Mouse (Mus musculus) macrophage (primary cell): ENCODE data around the gene Evpl. TPM values are rescaled to one million over a fixed set of nuclear protein-coding genes. Genes with fewer than 3 reads are reported as not detected.
"Not testable (repeated sequence)": the region's sequence is repeated elsewhere in the genome, so short reads cannot be mapped to it uniquely, and the experiment has no call there.

Experiments
- H3K27ac ChIP-seq: fragments of 350-480 bp; formaldehyde crosslinking; 2 replicates; pipeline ENCODE4 v1.9.0; 2021
- H3K36me3 ChIP-seq: fragments of 350-480 bp; formaldehyde crosslinking; 2 replicates; pipeline ENCODE4 v1.9.0; 2021; ENCODE audit errors: inconsistent target
- H3K4me3 ChIP-seq: fragments of 350-480 bp; formaldehyde crosslinking; 2 replicates; pipeline ENCODE4 v1.9.0; 2021; ENCODE audit errors: inconsistent target
- H3K79me2 ChIP-seq: fragments of 350-480 bp; formaldehyde crosslinking; 2 replicates; pipeline ENCODE4 v1.9.0; 2021; ENCODE audit errors: inconsistent target
- WGBS: methylation state at CpG from one replicate; pipeline ENCODE4 v1.1.7; 2026; ENCODE audit warnings: inconsistent platforms; ENCODE audit not compliant: missing documents; 5-methylcytosine and 5-hydroxymethylcytosine counted together
- polyA plus RNA-seq: library from polyadenylated mRNA; stranded (reverse); fragments of 250-400 nt; gene quantifications from 3 replicates; pipeline ENCODE4 v1.2.4, GENCODE M21; 2018; ENCODE audit warnings: inconsistent platforms
- total RNA-seq, 78 experiments: library from RNA; depleted of rRNA; stranded (reverse); fragments of 250-400 nt; gene quantifications; 1 replicate in 9 of 78; 2 replicates in 24 of 78; 3 replicates in 43 of 78; 4 replicates in 2 of 78; pipeline ENCODE4 v1.2.4; 2018; ENCODE audit warnings: inconsistent platforms in 56 of 78

Gene Evpl
- total RNA-seq (2018; cell fraction: chromatin; rRNA removed), result under 1 TPM in 8 of 26 experiments, not detected in 18; 0.12 to 0.41 (median 0.21) TPM
- under 1 TPM in 3 of 26 experiments, not detected in 23; 0.03 to 0.04 (median 0.04) TPM for total RNA-seq (2018; cell fraction: cytosol; rRNA removed)
- under 1 TPM in 5 of 26 experiments, not detected in 21; 0.06 to 0.19 (median 0.10) TPM for total RNA-seq (2018; cell fraction: nucleus; rRNA removed)
- not detected in 3 replicates for polyA plus RNA-seq

DNA sequence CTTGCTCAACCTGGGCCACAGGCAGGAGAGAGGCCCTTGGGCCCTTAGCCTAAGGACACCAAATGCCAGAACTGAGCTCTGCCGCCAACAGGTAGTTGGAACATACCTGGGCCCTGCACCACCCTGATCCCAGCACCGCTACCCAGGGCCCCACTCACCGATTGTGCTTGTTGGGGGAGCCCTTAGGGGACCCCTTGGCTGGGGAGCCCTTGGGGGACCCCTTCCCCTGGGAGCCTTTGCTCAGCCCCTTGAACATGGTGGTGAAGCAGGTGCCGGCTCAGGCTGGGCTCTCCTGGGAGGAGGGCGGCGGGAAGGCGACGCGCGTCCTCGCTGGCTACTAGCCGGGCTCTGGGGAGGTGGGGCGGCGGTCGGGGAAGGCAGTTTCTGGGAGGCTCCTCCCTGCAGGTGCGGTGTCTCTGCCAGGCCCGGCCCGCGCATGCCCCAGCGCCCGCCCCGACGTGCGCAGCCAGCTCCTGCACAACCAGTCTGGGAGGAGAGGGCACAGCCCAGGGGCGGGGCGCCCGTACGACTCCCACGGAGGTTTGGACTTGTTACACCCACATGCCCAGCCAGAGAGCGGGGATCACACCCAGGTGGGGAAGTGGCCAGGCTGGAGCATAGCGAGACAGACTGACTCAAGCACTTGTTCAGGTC lies at the start of gene Evpl:
Evpl (minus strand) TSS at position 336 of the 654 bp plus-strand sequence.
- Histone ChIP-seq H3K4me3 (no peak within 1 kb of the TSS), H3K27ac (no peak within 1 kb of the TSS), H3K79me2 (no peaks in the 10 kb centered on the region), H3K36me3 (no peaks in the 10 kb centered on the region)
- WGBS, result 26% methylated on average over 20 of the region's 31 CpGs

DNA sequence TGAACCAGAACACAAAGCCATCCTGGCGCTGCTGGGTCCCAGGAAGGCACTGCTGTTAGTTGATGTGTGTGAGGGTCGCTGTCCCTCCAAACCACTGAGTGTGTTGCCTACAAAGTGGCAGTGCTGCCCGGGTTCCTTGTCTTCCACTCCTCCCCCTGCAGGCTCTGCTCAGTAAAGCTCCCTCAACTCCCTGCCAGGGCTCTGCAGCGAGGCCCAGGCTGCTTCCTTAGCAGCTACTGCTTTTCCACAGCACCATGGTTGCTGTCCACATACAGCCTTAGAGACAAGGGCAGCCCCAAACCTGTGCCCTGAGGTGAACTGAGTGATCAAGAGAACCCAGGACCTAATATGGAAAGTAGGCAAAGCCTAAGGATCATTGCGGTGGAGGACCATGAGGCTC lies 49.5 kb upstream of the Evpl start:
- Histone ChIP-seq H3K27ac (no peak overlapping the region), H3K36me3 (peaks cover 43% of the 10 kb centered on the region), H3K79me2 (no peaks in the 10 kb centered on the region), H3K4me3 (no peak overlapping the region)
- WGBS, result 78% methylated on average over 5 of the region's 5 CpGs

DNA sequence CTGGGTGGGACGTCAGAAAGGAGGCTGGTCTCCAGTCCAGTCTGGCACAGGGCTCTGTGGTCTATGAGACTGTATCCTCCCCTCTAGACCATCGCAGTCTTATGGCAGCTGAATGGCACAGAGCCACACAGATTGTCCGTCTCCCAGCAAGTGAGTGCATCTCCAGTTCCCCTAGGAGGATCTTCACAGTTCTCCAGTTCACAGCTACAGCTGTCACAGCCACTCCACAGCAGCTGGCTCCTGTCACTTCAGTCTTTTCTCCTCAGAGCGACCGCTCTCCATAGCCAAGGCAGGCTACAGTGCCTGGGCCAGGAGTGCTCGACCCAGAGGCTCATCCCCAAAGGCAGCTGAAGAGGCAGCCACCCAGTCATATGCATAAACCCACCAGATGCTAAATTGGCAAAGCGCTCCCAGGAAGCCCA lies 47.9 kb upstream of the Evpl start:
- Histone ChIP-seq H3K79me2 (no peaks in the 10 kb centered on the region), H3K36me3 (peaks cover 29% of the 10 kb centered on the region), H3K4me3 (no peak overlapping the region), H3K27ac (no peak overlapping the region)
- 82% methylated on average over 7 of the region's 7 CpGs for WGBS

- H3K27ac ChIP-seq, result no peak overlapping the region
- 70% methylated on average over 6 of the region's 6 CpGs for WGBS
- peaks cover 13% of the 10 kb centered on the region; the same call in 1 of the 2 replicates for H3K36me3 ChIP-seq
- H3K79me2 ChIP-seq, result no peaks in the 10 kb centered on the region
- no peak overlapping the region for H3K4me3 ChIP-seq
These were observed 46.1 kb upstream of the Evpl start for GRCm38 (mm10) chr11:116283982-116284381.

DNA sequence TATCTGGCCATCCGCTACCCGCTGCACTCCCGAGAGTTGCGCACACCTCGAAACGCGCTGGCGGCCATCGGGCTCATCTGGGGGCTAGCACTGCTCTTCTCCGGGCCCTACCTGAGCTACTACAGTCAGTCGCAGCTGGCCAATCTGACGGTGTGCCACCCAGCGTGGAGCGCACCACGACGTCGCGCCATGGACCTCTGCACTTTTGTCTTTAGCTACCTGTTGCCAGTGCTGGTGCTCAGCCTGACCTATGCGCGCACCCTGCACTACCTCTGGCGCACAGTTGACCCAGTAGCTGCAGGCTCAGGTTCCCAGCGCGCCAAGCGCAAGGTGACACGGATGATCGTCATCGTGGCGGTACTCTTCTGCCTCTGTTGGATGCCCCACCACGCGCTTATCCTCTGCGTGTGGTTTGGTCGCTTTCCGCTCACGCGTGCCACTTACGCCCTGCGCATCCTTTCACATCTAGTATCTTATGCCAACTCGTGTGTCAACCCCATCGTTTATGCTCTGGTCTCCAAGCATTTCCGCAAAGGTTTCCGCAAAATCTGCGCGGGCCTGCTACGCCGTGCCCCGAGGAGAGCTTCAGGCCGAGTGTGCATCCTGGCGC lies 45.1 kb upstream of the Evpl start:
- no peak overlapping the region for H3K27ac ChIP-seq
- H3K4me3 ChIP-seq, result no peak overlapping the region
- 12% methylated on average over 48 of the region's 48 CpGs for WGBS
- no peaks in the 10 kb centered on the region for H3K79me2 ChIP-seq
- H3K36me3 ChIP-seq, result peaks cover 3% of the 10 kb centered on the region; the same call in 1 of the 2 replicates

- Histone ChIP-seq H3K36me3 (no peaks in the 10 kb centered on the region), H3K27ac (no peak overlapping the region), H3K79me2 (no peaks in the 10 kb centered on the region), H3K4me3 (no peak overlapping the region)
- 3% methylated on average over 11 of the region's 11 CpGs for WGBS
These were observed 44.2 kb upstream of the Evpl start for GRCm38 (mm10) chr11:116282089-116282488.

GRCm38 (mm10) chr11:116281671-116282070 lies 43.8 kb upstream of the Evpl start:
- WGBS, result 10% methylated on average over 18 of the region's 18 CpGs
- H3K36me3 ChIP-seq, result no peaks in the 10 kb centered on the region
- no peaks in the 10 kb centered on the region for H3K79me2 ChIP-seq
- no peak overlapping the region for H3K4me3 ChIP-seq
- H3K27ac ChIP-seq, result no peak overlapping the region

DNA sequence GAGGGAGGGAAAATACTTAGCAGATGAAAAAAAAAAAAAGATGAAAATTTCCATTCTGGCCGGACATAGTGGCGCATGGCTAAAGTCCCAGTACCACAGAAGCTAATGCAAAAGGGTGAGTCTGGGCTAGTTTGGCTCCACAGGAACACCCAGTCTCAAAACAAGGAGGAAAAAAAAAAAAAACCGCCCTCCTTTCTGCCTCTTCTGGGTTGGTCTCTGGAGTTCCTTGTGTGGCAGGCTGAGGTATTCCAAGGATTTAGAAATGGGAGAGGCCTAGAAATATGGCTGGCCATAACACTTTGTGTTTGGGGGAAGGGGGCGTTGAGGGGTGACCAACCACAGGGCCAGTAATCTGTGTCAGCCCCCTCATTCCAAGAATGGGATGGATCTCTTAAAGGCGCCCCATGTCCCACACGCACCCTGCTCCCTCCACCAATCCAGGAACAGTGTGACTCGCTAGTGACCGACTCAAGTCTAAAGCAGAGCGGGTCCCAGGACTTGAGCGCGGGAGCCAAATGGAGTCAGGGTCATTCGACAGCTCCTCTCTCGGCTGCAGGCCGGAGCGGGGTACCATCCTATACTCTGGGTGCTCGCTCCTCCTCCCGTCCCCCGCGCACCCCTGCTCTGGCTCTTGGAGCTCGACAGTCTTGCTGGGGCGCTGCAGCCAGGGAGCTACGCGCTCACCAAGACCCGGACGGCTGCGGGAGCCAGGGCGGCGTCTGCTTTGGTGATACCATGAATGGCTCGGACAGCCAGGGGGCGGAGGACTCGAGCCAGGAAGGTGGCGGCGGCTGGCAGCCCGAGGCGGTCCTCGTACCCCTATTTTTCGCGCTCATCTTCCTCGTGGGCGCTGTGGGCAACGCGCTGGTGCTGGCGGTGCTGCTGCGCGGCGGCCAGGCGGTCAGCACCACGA lies 43.1 kb upstream of the Evpl start, which contains the start of gene Galr2:
Galr2 (plus strand) TSS at position 189 of the 913 bp plus-strand sequence.
- no peak within 1 kb of the TSS for H3K27ac ChIP-seq
- 18% methylated on average over 48 of the region's 48 CpGs for WGBS
- no peak within 1 kb of the TSS for H3K4me3 ChIP-seq
- no peaks in the 10 kb centered on the region for H3K79me2 ChIP-seq
- no peaks in the 10 kb centered on the region for H3K36me3 ChIP-seq

DNA sequence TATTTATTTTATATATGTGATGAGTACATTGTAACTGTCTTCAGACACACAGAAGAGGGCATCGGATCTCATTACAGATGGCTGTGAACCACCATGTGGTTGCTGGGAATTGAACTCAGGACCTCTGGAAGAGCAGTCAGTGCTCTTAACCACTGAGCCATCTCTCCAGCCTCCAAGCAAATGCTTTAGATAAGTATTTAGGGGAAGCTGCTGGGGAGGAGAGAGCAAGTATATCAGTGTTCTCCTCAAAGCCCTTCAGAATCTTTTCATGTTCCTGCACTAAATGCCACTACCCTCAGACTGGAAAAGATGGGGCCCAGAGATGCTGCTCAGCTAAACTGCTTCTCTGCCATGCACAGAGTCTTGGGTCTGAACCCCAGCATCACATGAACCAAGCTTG lies 39.3 kb upstream of the Evpl start:
- not testable (repeated sequence) for H3K4me3 ChIP-seq, H3K27ac ChIP-seq, H3K36me3 ChIP-seq
- WGBS, result 100% methylated on average over 1 of the region's 1 CpGs
- peaks cover 17% of the 10 kb centered on the region for H3K79me2 ChIP-seq

DNA sequence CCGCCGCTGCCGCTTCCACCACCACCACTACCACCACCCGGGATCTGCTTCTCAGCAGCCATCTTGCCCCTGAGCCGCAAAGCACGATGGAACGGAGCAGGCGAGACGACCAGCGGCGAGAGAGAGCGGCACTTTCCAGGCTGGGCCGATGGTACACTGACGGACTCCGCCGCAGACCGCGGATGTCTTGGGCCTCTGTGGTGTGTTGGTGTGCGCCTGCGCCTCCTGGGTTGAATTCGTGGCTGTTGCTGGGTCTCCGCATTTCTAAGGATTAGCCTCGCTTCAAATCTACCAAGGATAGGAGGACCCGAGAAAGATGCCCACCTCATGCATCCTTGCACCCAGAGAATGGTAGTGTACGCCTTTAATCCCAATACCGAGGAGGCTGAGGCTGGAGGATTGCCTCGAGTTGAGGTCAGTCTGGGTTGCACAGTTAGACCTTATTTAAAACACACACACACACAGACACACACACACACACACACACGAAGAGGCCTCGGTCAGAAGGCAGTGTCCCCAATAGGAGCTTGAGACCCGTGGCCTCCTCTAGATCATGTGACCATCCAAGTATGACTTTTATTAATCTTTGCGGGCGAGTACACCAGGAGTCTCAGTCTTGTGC lies 36.3 kb upstream of the Evpl start, which contains the start of gene Srp68:
Srp68 (minus strand) TSS at position 173 of the 622 bp plus-strand sequence.
- Histone ChIP-seq H3K36me3 (peaks cover 19% of the 10 kb centered on the region), H3K27ac (peak within 1 kb of the TSS; percentile 66), H3K79me2 (peaks cover 47% of the 10 kb centered on the region), H3K4me3 (peak within 1 kb of the TSS; percentile 91)
- 1% methylated on average over 30 of the region's 32 CpGs for WGBS

- Histone ChIP-seq H3K4me3 (peak overlapping the region; percentile 91), H3K27ac (peak overlapping the region; percentile 66; the same call in 1 of the 2 replicates), H3K36me3 (peaks cover 25% of the 10 kb centered on the region), H3K79me2 (peaks cover 51% of the 10 kb centered on the region)
- WGBS, result under 1% methylated on average over 31 of the region's 39 CpGs
These were observed 35.7 kb upstream of the Evpl start for GRCm38 (mm10) chr11:116273469-116274044.

- Histone ChIP-seq H3K27ac (no peak overlapping the region), H3K4me3 (peak overlapping the region; percentile 91), H3K36me3 (peaks cover 33% of the 10 kb centered on the region), H3K79me2 (peaks cover 51% of the 10 kb centered on the region)
- 16% methylated on average over 12 of the region's 12 CpGs for WGBS
These were observed 35.0 kb upstream of the Evpl start for GRCm38 (mm10) chr11:116272589-116273468.

GRCm38 (mm10) chr11:116269560-116269959 lies 31.7 kb upstream of the Evpl start:
- H3K36me3 ChIP-seq, result peaks cover 46% of the 10 kb centered on the region
- WGBS, result 96% methylated on average over 8 of the region's 8 CpGs
- no peak overlapping the region for H3K4me3 ChIP-seq
- no peak overlapping the region for H3K27ac ChIP-seq
- peaks cover 51% of the 10 kb centered on the region for H3K79me2 ChIP-seq
